Mouse (Mus musculus) heart, embryonic 14.5 days (tissue): ENCODE data around the gene Dpysl4. TPM values are rescaled to one million over a fixed set of nuclear protein-coding genes. Genes with fewer than 3 reads are reported as not detected.

Experiments used
- ATAC-seq: fragments of 200-750 bp; cut with Nextera tagmentation; 2 replicates; pipeline ENCODE4 v1.8.0; 2017; ENCODE audit warnings: low read depth, moderate TSS enrichment; ENCODE audit not compliant: insufficient number of reproducible peaks, insufficient read depth, low FRiP score
- H3K27ac ChIP-seq, 2 experiments: fragments of 200-500 bp in 1 of 2; fragments of 300-500 bp in 1 of 2; sonication (generic) in 1 of 2; replicated peaks in 1 of 2; 2 replicates each; pipeline ENCODE4 v1.5.1; 2012 to 2014; ENCODE audit warnings: low read depth in 2 of 2, low read length in 2 of 2, control low read depth in 1 of 2, mild to moderate bottlenecking in 1 of 2, mixed read lengths in 1 of 2; ENCODE audit not compliant: control insufficient read depth in 1 of 2, insufficient read depth in 1 of 2
- H3K27me3 ChIP-seq: fragments of 300-500 bp; sonication (generic); 2 replicates; pipeline ENCODE4 v1.6.1; 2014; ENCODE audit warnings: mild to moderate bottlenecking, low read length, control low read depth; ENCODE audit not compliant: control insufficient read depth, insufficient read depth
- H3K36me3 ChIP-seq: fragments of 300-500 bp; sonication (generic); 2 replicates; pipeline ENCODE4 v1.6.1; 2014; ENCODE audit warnings: mild to moderate bottlenecking, control low read depth, low read length, mixed read lengths; ENCODE audit not compliant: control insufficient read depth, insufficient read depth
- H3K4me1 ChIP-seq, 2 experiments: fragments of 200-500 bp in 1 of 2; fragments of 300-500 bp in 1 of 2; sonication (generic) in 1 of 2; 2 replicates each; pipeline ENCODE4 v1.6.1; 2012 to 2014; ENCODE audit warnings: low read length in 2 of 2, control low read depth in 1 of 2, mixed read lengths in 1 of 2; ENCODE audit not compliant: control insufficient read depth in 2 of 2, insufficient read depth in 2 of 2
- H3K4me2 ChIP-seq: fragments of 300-500 bp; sonication (generic); 2 replicates; pipeline ENCODE4 v1.6.1; 2014; ENCODE audit warnings: mild to moderate bottlenecking, low read length
- H3K4me3 ChIP-seq, 2 experiments: fragments of 200-500 bp in 1 of 2; fragments of 300-500 bp in 1 of 2; sonication (generic) in 1 of 2; 2 replicates each; pipeline ENCODE4 v1.5.1; 2012 to 2014; ENCODE audit warnings: low read length in 2 of 2, mild to moderate bottlenecking in 2 of 2, control low read depth in 1 of 2, low read depth in 1 of 2, moderate library complexity in 1 of 2; ENCODE audit not compliant: control insufficient read depth in 1 of 2, insufficient read depth in 1 of 2
- H3K9ac ChIP-seq: fragments of 300-500 bp; sonication (generic); 2 replicates; pipeline ENCODE4 v1.6.1; 2014; ENCODE audit warnings: mild to moderate bottlenecking, low read length
- H3K9me3 ChIP-seq: fragments of 300-500 bp; sonication (generic); 2 replicates; pipeline ENCODE4 v1.6.1; 2016; ENCODE audit warnings: low read length, control low read depth; ENCODE audit not compliant: control insufficient read depth
- WGBS: fragments of 180-500 bp; shearing (Covaris S2); extraction: QIAGEN DNeasy Blood & Tissue Kit; methylation state at CpG from one replicate; pipeline ENCODE4 v1.1.7; 2014; 5-methylcytosine and 5-hydroxymethylcytosine counted together
- polyA plus RNA-seq: library from polyadenylated mRNA; unstranded; fragments of >200 nt; fragmentation: Nextera tagmentation; extraction: Ambion mirVana; gene quantifications from 2 replicates; pipeline ENCODE4 v1.2.1, GENCODE M21; 2014

Dpysl4 gene
- polyA plus RNA-seq, result 2.7 and 3.4 TPM in 2 replicates

DNA sequence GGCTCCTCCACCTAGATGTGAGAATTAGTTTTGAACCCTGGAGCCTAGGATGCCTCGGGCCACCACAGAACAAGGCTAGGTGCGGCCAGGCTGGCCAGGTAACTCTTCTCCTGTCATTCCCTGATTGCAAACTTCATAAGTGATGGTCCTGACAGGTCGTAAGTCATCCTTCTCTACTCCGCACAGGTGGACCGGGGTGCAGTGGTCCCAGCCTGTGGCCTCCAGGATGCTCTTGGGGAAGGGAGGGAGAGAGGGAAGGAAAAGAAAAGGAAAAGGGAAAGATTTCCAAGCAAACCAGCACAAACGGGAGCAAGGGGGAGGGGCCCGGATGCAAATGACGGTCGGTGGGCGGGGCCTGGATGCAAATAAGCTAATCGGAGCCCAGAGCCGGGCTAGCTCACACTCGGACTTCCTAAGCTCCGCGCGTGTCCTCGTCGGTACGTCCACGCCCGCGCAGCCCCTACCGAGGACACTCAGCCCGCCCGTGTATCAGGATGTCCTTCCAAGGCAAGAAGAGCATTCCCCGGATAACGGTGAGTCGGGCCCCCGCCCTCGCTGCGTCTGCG lies at the start of gene Dpysl4:
Gene Dpysl4, plus strand, starts transcription at position 373 of the 566 bp plus-strand sequence.
- WGBS, result 6% methylated on average over 30 of the region's 32 CpGs
- ATAC-seq, result no peak
- peaks cover 59% of the 10 kb centered on the region for H3K27me3 ChIP-seq
- H3K27ac ChIP-seq, result no peak within 1 kb of the TSS
- H3K4me1 ChIP-seq, result peaks cover 2 to 13% of the 10 kb centered on the region in 2 experiments; a peak in 1 of 4 replicates
- H3K36me3 ChIP-seq, result no peaks in the 10 kb centered on the region
- 0 out of 2 replicates have a peak, but pooled peaks cover 2% of the 10 kb centered on the region for H3K9me3 ChIP-seq
- H3K9ac ChIP-seq, result peak within 1 kb of the TSS; percentile 65
- H3K4me2 ChIP-seq, result peak within 1 kb of the TSS; percentile 84
- H3K4me3 ChIP-seq, result peak within 1 kb of the TSS; percentile 50 to 57

DNA sequence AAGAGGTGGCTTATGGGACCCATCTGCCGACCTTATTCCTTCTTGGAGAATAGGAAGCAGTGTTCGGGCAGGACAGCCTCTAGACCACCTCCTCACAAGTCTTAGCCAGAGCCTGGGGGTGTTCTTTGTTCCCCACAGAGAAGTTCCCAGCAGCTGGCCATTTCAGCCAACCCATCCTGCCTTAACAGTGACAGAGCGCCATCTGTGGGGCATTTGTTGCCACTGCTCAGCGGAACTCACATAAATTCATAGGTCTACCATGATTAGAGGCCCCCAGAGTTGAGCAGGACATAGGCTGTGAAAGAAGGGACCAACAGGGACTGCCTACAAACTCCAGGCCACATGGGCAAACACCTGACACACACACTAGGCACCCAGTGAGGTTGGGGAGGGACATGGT lies 22.4 kb upstream of the Dpysl4 start:
- H3K27ac ChIP-seq, result no peak overlapping the region
- no peak overlapping the region for H3K9ac ChIP-seq
- no peak for ATAC-seq
- 52% methylated on average over 4 of the region's 4 CpGs for WGBS
- no peaks in the 10 kb centered on the region for H3K4me1 ChIP-seq
- no peaks in the 10 kb centered on the region for H3K9me3 ChIP-seq
- no peak overlapping the region for H3K4me3 ChIP-seq
- no peak overlapping the region for H3K4me2 ChIP-seq
- no peaks in the 10 kb centered on the region for H3K36me3 ChIP-seq
- H3K27me3 ChIP-seq, result peaks cover 3% of the 10 kb centered on the region; the same call in 1 of the 2 replicates

DNA sequence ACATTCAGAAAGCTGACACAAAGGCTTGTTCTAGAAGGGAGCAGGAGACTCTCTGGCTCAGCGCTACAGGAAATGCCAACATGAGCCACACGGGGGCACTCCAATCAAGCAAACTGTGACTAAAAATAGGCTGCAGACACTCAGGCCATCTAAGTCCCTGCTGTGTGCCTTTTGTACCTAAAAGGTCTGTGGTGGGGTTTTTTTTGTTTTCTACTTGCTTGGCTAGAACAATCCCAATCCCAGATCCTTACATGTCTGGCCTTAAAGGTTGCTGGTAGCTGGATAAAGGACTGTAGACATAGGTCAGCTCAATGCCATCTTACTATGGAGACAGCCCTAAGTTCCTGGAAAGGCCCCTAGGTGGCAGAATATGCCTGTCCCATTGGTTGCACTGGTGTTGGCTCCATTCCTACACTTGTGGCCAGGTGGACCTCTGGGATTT lies 17.6 kb upstream of the Dpysl4 start:
- Histone ChIP-seq H3K4me3 (no peak overlapping the region), H3K27me3 (peaks cover 3% of the 10 kb centered on the region; the same call in 1 of the 2 replicates), H3K4me2 (no peak overlapping the region), H3K4me1 (no peaks in the 10 kb centered on the region), H3K27ac (no peak overlapping the region), H3K36me3 (no peaks in the 10 kb centered on the region), H3K9ac (no peak overlapping the region), H3K9me3 (no peaks in the 10 kb centered on the region)
- no peak for ATAC-seq
- 3% methylated on average over 2 of the region's 2 CpGs for WGBS

DNA sequence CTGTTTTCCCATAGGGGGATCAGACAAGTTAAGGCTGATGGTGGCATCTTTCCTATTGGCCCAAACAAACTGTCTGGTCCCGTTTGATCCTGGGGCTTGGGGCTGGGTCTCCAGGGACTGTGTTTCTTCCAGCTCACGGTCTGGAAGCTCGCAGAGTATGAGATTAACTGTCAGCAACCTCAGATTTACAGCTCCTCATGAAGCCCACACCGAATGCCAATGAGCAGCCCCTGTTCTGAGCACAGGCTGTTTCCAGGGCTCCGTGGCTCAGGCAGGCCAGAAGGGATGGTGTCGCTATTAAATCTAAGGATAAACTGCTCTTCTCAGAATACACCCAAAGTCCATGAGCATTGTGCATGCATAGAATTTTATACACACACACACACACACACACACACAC lies 11.6 kb upstream of the Dpysl4 start:
- H3K4me2 ChIP-seq, result no peak overlapping the region
- H3K36me3 ChIP-seq, result no peaks in the 10 kb centered on the region
- no peak overlapping the region for H3K4me3 ChIP-seq
- peaks cover 0 to 4% of the 10 kb centered on the region in 2 experiments; a peak in 2 of 4 replicates for H3K4me1 ChIP-seq
- no peaks in the 10 kb centered on the region for H3K27me3 ChIP-seq
- no peak overlapping the region for H3K9ac ChIP-seq
- no peak for ATAC-seq
- WGBS, result 28% methylated on average over 6 of the region's 6 CpGs
- no peaks in the 10 kb centered on the region for H3K9me3 ChIP-seq
- H3K27ac ChIP-seq, result no peak overlapping the region

DNA sequence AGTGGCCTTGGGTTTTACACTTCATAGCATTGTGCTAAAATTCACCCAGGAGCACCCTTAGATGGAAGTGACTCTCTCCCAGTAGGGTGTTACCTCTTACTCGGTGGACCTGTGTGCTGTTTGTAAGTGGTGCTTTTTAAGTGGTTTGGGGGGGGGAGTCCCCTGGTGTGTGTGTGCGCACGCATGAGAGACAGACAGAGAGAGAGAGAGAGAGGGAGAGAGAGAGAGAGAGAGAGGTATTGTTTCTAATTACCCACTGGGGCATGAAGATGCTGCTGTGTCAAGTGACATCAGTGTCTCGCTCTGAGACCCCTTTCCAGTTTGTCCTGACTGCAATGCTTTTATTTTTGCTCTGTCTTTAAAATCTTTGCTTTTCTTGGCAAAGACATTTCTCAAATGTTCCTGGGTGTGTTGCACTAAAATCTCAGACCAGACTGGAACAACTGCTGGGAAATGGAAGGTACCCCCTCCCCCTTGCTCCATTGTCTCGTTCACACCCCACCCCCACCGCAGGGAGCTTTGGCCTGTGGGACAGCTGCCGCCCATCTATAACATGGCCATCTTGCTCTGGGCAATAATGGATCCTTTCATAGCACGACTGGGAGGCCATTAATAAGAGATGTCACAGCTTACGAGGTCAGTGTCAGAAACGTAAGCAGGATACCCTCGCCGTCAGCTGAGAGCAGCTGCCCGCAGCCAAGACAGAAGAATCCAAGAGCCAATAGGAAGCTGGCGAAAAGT lies 10.6 kb upstream of the Dpysl4 start:
- Histone ChIP-seq H3K4me1 (peaks cover 0 to 4% of the 10 kb centered on the region in 2 experiments; a peak in 2 of 4 replicates), H3K27me3 (no peaks in the 10 kb centered on the region), H3K4me2 (no peak overlapping the region), H3K27ac (no peak overlapping the region), H3K9ac (no peak overlapping the region), H3K9me3 (no peaks in the 10 kb centered on the region), H3K4me3 (no peak overlapping the region), H3K36me3 (no peaks in the 10 kb centered on the region)
- 62% methylated on average over 14 of the region's 14 CpGs for WGBS
- ATAC-seq, result no peak

DNA sequence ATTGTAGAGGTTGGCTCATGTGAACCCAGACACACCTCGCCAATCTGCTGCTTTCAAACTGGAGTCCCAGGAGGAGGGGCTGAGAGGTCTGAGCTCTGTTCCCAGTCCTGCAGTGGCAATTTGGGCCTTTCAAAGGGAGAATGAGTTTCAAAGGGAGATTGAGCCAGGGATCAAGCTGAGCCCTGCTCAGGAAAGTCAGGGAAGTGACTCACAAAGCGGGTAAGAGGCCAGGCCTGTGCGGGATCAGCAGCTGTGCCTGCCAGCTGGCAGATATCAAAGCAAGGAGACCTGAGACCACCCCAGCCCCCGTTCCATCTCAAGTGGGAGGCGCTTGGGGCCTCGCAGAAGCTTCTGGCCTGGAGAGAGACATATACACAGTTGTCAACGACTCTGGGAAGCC lies 8.5 kb upstream of the Dpysl4 start:
- peaks cover 0 to 4% of the 10 kb centered on the region in 2 experiments; a peak in 2 of 4 replicates for H3K4me1 ChIP-seq
- H3K27me3 ChIP-seq, result 0 out of 2 replicates have a peak, but pooled peaks cover 3% of the 10 kb centered on the region
- no peak overlapping the region for H3K9ac ChIP-seq
- H3K4me3 ChIP-seq, result no peak overlapping the region
- 0 out of 2 replicates have a peak, but pooled peaks cover 2% of the 10 kb centered on the region for H3K9me3 ChIP-seq
- ATAC-seq, result no peak
- H3K4me2 ChIP-seq, result no peak overlapping the region
- 16% methylated on average over 7 of the region's 7 CpGs for WGBS
- H3K27ac ChIP-seq, result no peak overlapping the region
- no peaks in the 10 kb centered on the region for H3K36me3 ChIP-seq

DNA sequence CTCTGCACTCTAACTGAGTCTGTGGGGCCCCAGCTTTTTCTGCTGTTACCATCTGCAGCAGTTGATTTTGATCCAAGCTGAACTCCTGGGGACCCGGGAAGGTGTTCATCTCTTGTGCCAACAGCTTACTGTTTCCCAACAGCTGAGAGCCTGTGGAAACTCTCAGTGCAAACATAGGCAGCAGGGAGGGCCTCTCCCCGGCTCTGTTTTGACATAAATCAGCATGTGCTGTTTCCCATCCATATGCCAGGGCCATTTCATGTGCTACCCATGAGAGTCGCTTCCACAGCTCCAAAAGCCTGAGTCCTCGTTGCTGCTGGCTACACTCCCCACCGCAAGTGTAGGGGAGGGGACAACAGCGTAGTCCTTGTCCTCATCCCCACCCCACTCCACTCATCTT lies 7.6 kb upstream of the Dpysl4 start:
- H3K9ac ChIP-seq, result no peak overlapping the region
- no peaks in the 10 kb centered on the region for H3K36me3 ChIP-seq
- WGBS, result 67% methylated on average over 6 of the region's 6 CpGs
- no peak overlapping the region for H3K4me2 ChIP-seq
- 0 out of 2 replicates have a peak, but pooled peaks cover 2% of the 10 kb centered on the region for H3K9me3 ChIP-seq
- peaks cover 0 to 4% of the 10 kb centered on the region in 2 experiments; a peak in 2 of 4 replicates for H3K4me1 ChIP-seq
- H3K27me3 ChIP-seq, result 0 out of 2 replicates have a peak, but pooled peaks cover 6% of the 10 kb centered on the region
- no peak for ATAC-seq
- no peak overlapping the region for H3K27ac ChIP-seq
- no peak overlapping the region for H3K4me3 ChIP-seq
